Mouse (Mus musculus) R1 (cell line): ENCODE results near the gene Atg2a.

ENCODE experiments used
- DNase-seq: peaks from one replicate; pipeline ENCODE4 v3.0.0-alpha.2; 2018; ENCODE audit warnings: low read depth, low spot score

Atg2a gene

DNA sequence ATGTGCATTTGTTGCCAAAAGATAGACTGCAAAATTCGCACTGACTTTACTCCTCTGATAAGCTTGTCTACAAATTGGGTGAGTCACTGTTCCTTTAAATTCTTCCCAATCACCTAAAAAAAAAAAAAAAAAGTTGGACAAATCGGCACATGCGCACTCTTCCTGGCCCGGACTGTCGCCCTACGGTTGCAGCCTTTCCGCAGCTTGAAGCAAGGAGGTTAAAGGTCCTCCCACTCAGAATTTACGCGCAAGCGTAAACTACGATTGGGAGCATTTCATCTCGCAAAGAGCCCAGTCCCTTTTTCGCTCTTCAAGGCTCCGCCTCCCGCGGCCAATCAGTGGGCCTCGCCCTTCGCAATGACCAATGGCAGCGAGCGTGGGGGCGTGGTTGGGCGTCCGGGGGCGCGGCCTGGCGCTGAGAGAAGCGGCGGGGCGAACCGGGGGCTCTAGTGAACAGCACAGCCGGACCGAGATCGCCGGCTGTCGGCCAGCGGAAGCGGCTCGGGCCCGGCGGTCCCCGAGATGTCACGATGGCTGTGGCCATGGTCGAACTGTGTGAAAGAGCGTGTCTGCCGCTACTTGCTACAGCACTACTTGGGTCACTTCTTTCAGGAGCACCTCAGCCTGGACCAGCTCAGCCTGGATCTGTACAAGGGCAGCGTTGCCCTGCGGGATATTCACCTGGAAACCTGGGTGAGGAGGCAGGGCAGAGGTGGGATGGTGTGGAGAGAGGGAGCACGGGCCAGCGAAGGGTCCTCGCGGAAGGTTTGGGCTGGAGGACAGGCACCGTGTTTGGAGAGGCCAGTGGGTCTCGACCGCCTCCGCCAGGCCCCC lies at the start of gene Atg2a:
Gene Atg2a (plus strand): TSS at position 395 of the 834 bp plus-strand sequence.
- peak; percentile 100 for DNase-seq

DNA sequence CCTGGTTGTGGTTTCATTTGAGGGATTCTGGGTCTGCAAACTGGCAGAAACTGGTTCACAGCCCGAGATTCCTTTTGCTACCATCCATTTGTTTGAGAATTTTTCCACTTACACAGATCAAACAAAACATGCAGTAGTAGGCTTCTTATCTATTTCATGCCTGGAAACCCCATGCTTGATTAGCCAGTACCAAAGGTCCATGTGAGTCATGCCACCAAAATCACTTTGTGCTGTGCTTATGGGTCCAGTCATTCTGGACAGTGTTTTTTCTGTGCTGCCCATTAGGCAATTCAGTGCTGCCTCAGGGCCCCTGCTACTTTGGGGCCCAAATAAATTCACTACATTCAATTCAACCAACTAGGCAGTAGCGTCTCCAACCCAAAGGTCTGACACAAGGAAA lies 37.2 kb upstream of the Atg2a start:
- no peak for DNase-seq

DNA sequence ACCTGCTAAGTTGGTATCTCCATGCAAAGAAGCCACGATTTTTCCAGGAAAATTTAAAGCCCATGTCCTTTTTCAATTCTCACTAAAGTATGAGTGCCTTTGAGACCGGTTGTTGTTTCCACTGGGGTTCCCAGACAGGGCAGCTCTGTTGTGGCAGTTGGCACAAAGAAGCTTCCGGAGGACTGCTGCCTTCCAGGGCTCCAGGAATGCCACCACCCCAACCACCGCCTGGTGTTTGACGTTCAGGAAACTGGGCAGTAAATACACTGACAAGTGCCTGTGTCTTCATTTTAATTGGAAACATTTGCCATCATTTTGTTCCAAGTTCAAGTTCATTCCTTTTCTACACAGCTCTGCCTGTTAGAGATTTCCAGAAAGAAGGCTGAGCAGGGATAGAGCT lies 34.8 kb upstream of the Atg2a start:
- DNase-seq = no peak

DNA sequence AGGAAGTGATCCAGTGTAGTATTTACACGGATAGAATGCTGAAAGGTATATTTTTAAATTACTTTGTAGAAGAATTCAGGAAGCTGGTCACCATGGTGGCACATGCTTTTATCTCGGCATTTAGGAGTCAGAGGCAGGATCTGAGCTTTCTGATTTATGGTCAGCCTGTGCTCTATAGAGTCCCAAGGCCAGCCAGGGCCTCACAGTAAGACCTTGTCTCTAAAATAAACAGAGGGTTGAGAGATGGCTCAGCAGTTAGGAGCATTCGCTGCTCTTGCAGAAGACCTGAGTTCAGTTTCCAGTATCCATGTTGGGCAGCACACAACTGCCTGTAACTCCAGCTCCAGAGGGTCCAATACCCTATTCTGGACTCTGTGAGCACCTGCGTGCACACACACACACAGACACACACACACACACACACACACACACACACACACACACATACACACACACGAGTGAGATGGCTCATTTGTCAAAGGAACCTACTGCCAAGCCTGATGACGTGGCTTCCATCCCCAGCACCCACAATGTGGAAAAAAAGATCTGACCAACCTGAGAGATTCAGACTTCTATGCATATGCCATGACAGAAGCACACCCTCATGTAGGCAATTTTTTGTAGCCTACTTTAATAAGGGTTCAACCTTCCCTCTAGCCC lies 25.3 kb upstream of the Atg2a start:
- DNase-seq = no peak

DNA sequence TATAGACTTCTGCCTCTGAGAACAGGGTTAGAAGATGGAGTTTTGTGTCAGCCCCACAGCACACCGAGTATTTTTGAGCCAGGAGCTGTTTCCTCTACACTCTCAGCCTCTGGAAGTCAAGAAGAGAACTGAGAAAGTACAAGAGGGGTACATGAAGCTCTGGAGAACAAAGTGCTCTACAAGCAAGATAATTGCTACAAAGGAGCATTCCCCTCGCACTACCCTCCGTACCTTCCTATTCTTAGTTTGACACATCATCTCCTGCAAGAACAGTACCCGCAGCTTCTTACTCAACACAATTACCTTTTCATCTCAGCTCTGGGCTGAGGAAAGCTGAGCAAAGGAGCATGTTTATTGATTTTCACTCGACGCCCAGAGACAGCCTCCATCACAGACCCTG lies 22.9 kb upstream of the Atg2a start:
- DNase-seq = no peak

DNA sequence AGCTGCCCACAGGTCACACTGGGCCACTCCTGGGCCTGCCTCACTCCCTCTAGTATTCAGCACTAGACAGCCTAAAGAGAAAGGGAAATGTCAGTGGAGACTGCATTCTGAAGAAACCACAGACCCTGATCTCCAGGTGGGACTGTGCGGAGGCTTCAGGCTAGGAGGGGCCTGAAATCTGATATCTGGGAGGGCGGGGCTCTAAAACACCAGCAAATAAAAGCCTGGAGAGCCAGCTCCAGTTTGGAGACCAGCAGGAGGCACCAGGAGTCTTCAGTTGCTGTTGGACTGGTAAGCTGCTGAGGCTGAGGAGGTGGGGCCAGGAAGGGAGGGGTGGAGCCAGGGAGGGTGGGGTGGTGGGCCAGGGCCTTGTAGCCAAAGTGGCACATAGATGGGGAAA lies 15.3 kb upstream of the Atg2a start, which contains the start of gene Gpha2:
Gene Gpha2 (plus strand): TSS at position 246 of the 400 bp plus-strand sequence.
- peak; percentile 97 for DNase-seq

DNA sequence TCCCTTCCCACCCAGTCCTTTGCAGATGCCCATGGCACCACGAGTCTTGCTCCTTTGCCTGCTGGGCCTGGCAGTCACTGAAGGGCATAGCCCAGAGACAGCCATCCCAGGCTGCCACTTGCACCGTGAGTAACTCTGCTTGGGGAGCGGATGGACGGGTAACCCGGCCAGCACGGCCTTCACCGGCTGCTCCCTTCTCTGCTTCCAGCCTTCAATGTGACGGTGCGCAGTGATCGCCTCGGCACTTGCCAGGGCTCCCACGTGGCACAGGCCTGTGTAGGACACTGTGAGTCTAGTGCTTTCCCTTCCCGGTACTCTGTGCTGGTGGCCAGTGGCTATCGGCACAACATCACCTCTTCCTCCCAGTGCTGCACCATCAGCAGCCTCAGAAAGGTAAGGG lies 14.7 kb upstream of the Atg2a start:
- no peak for DNase-seq

DNA sequence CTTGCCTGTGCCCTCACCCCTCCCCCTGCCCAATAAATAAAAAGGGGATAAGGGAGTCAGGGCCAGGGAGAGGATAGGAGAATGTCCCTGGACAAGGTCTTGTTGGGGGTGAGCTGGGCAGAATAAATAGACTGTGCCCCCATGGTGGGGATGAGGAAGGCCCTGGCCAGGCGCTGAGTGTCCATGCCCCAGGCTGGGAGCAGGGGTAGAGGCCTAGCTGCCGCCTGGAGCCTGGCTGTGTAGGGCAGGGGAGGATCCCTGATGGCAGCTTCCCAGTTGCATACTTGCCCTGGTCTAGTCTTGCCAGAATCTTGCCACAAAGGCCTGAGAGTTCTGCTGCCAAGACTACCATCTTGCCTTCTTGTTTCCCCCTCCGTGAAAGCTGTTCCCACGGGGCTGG lies 13.6 kb upstream of the Atg2a start:
- DNase-seq = no peak

DNA sequence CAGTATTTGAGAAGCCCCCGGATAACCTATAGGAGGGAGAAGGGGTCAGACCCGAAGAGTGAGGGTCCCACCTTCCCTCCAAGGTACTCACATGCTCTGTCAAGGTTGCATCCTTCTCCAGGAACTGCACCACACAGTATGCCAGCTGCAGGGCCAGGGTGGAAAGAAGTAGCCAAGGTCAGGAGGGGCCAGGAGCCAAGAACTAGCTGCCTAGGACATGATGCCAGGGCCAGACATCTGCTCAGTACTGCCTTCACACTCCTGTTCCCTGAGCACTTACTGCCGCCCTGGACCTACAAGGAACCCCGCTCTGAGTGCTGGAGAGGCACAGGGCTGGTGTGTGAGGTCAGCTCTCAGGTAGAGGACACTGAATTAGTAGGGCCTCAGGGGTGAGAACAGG lies 11.1 kb upstream of the Atg2a start:
- no peak for DNase-seq

DNA sequence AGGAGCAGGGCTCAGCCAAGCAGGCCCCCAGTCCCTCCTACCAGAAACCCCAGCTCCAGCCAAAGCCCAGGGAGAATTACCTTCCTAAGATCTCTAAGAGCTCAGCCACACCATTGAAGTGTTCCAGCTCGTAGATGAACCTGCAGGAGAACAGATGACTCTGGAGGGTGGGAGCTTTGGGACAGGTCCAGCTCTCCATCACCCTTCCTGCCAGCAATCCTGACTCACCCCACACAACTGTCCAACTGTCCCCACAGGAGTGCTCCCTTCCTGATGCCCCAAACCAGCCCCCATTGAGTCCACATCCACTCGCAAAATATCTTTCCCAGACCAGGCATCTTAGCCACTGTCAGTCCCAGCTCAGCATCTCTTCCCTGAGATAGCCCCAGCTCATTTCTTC lies 10.4 kb upstream of the Atg2a start:
- DNase-seq = no peak

DNA sequence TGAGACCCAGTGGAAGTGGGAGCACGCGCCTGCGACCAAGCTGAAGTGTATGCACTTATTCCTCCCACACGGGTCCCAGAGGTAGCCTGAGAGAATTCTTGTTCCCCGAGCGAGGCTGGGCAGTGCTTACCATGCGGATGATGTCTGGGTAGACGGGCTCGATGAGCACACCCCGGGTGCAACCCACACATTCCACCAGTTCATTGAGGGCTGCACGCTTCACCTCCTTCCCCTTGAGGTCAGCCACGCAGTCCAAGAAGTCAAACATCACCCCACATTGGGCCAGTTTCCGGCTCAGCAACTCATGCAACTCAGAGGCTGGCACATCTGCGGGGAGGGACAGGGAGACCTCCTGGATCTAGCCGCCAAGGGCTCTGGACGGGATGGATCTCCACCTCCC lies 7.8 kb upstream of the Atg2a start:
- DNase-seq = no peak

DNA sequence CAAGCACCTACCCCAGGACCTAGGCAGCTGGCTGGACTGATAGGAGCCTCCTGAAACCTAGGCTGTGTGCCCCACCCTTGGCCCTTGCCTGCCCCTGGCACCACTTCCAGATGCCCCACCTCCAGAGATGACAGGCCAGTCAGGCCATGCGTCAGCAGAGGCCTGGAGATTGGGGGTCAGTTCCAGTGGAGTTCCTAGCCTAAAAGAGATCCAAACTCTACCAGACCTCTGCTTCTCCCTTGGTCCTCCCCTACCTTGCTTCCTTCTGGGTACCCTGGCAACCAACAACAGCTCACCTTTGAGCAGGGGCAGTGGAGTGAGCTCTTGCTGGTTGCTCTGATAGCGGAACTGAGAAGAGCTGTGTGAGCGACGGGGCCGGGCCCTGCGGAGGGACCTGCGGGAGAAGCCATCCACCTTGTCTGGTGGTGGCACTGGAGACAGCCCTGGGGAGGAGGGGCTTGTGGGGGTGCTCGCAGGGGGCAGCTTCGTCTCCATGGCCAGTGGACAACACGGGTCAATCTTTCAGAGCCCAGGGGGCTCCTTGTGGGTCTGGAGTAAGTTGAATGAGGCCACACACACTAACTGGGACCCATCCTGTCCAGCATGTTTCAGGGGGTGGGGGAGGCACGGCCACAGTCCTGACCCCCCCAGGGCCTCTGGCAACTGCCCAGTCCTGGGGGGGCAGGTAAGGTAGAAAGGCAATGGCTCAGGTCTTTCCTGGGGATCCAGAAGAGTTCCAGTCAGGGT lies 7.0 kb upstream of the Atg2a start:
- DNase-seq = no peak

DNA sequence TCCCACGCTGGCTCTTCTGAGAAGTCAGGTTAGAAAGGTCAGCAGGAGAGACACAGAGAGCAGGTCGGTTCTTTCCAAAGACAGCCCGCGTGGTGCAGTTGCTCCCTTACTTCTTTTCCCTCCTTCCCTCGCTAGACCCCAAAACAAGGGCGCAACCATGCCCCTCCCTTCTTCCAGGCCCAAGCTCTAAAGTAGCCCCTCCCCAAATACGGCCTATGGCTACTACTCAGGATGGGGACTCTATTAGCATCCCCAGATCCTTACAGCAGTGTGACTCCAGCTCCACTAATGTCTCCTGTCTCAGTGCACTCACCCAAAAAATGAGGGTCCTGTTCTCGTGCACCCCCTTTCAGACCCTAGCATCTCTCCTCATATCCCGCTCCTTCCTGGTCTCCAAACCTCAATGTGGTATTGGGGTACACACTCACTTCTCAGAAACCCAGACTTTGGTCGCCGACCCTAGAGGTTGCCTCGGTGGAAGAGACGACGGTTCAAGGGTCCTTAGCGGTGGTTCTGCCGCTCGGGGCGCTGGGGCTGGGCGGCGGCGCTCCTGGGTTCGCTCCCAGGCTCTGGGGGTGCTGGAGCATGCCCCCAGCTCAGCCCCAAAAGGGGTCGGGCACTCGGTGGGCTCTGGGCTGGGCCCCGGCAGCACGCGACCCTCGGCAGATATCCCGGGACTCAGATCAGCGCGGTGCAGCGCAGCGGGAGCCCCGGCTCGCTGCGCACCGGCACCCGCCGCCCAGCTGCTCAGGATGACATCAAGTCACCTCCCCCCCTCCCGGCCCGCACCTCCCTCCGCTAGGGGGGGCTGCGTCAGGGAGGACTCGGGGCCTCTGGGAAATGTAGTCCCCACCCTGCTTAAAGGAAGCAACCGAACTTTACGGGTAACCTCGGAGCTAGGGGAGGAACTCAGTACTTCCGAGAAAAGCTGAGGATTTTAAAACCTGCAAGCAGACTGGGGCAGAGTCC lies 6.1 kb upstream of the Atg2a start, which contains the start of gene Ppp2r5b:
Gene Ppp2r5b (minus strand): TSS at position 789 of the 969 bp plus-strand sequence.
- peak; percentile 92 for DNase-seq

DNA sequence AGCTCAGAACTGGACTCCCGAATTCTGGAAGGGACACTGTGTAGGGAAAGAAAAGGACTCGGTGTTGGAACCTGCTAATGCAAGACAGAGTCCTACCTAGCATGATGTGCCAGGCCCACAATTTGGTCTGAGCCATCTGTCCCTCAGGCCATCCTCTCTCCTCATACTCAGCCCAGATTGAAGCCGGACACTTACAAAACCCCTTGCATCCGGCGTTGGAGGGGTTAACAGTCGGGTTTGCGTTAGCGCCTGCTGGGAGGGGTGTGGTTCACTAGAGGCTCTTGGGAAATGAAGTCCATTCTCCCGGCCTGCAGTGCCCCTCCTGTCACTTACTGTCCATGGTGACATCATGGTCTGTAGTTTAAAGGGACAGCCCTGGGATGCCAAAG lies 5.4 kb upstream of the Atg2a start:
- peak; percentile 92 for DNase-seq

DNA sequence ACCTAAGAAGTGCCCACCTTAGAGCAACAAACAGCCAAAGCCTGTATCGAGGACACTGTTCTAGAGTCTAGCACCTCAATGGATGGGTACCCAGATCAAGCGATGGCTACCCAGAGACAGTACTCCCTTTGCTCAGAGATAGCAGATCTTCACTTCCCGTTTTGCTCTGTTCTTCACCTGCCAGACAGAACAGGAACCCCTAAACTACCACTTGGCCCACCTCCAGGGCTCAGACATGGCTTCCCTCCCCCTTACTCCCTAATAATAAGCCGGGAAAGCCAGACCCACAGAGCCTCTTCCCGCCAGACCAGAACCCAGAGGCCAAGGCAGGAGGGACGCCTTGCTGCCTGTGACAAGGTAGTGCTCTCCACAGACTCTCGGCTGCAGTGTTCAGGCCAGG lies 4.6 kb upstream of the Atg2a start:
- no peak for DNase-seq

DNA sequence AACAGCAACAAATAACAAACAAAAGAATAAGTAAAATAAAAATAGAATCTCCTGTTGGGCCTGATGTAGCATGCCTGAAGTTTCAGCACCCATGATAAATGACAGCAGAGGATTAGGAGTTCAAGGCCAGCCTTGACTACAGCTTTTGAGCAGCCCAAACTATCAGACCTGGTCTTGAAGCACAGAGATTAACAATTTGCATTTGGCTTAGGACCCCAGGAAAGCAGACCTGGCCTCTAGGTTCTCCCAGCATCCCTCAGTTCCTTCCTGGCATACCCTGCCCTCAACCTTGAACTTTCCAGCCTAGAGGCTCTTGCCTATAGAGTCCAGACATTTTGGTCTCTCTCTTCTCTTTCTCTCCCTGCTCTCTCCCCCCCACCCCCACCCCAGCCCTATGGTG lies 2.7 kb upstream of the Atg2a start:
- DNase-seq = peak; percentile 50

DNA sequence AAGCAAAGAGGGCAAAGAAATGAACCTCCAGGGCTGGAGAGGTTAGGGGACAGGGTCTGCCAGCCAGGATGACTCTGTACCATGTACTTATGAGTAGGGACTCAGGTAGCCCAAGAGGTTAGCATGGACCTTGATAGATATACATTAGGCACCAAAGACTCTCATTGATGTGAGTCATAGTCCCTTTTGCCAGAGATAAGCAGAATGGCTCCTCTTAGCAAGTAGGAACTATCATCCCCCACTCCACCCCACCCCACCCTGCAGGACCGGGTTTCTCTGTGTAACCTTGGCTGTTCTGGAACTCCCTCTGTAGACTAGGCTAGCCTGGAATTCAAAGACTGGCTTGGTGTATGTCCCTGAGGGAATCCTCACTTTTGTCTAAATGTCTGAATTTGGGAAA lies 1.3 kb upstream of the Atg2a start:
- peak; percentile 22 for DNase-seq

DNA sequence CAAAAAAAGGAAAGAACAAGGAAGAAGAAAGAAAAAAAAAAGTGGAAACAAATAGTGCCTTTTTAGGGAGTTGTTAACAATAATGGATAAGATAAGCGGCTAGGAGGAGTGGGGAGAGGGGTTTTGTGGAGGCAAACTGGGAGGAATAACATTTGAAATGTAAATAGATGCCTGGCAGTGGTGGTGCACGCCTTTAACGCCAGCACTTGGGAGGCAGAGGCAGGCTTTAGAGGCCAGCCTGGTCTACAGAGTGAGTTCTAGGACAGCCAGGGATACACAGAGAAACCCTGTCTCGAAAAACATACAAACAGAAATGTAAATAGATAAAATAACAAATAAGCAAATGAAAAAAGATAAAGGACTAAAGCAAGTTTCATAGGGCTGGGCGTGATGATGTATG lies 743 bp upstream of the Atg2a start:
- DNase-seq = peak; percentile 54

DNA sequence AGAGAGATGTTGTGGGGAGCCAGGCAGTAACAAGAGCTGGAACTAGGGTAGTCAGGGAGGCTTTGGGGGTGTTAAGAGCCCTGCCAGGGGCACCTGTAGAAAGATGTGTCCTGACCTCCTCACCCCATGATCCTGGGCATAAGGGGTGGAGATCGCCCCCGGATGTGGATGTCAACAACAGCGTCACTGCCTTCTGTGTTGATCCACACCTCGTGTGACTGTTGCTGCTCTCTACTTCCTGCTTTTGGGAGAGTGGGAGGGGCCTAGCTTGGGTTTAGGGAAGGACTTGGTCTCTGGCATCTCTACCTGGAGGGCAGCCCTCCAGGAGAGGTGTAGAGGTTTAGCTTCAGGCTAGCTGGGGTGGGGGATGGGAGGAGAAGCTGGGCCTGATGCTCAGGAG lies 813 bp downstream of the Atg2a start:
- DNase-seq = peak; percentile 93

DNA sequence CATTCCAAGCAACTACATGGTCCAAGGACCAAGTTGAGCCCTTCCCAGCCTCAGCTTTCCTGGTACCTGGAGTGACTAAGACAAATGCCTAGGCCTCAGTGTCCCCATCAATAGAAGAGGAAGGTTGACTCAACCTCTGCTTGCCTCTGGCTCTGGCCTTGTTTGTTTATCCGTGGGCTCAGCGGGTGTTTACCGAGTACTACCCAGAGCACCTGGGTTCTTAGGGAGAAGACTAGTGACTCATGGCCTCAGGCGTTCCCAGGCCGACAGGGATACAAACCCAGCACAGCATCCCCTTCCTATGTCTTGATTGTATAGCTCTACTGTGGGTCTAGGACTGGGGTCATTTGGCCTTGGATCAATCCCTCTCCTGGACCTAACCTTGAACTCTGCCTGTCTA lies 1.8 kb downstream of the Atg2a start:
- no peak for DNase-seq

DNA sequence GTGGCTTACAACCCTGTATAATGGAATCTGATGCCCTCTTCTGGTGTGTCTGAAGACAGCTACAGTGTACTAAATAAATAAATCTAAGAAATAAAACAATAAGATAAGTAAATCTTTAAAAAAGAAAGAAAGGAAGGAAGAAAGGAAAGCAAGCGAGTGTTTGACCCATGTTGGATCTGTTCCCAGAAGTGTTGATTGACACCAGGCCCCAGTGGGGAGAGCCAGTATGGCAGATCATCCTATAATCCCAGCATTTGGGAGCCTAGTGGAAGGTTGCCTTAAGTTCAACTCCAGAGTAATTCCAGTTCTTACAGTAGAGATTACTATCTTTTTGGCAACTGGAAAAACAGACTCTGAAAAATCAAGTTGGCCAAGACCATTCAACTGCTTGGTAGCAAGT lies 4.3 kb downstream of the Atg2a start:
- DNase-seq = peak; percentile 25
